Mouse (Mus musculus): Measurements from ENCODE around the gene Chmp5.
"Not testable (repeated sequence)": the region's sequence is repeated elsewhere in the genome, so short reads cannot be mapped to it uniquely, and the experiment has no call there.

Gene Chmp5

GRCm38 (mm10) chr4:40948160-40948708, at the start of gene Chmp5, which contains the start of gene Bag1:
Gene Chmp5 (plus strand): TSS chr4:40948407.
Gene Bag1 (minus strand): TSS chr4:40948294.
- peak; percentile 100 for DNase-seq (ENCODE audit: low read depth, low spot score)

- DNase-seq (ENCODE audit: low read depth, low spot score), result no peak
These were observed 49.6 kb upstream of the Chmp5 start for GRCm38 (mm10) chr4:40898476-40899044.

GRCm38 (mm10) chr4:40899264-40899663, 48.9 kb upstream of the Chmp5 start:
- DNase-seq (ENCODE audit: low read depth, low spot score), result no peak

GRCm38 (mm10) chr4:40900071-40900470, 48.1 kb upstream of the Chmp5 start:
- DNase-seq (ENCODE audit: low read depth, low spot score), result no peak

- DNase-seq (ENCODE audit: low read depth, low spot score), result no peak
These were observed 47.6 kb upstream of the Chmp5 start for GRCm38 (mm10) chr4:40900612-40901011.

- peak; percentile 49 for DNase-seq (ENCODE audit: low read depth, low spot score)
These were observed 41.9 kb upstream of the Chmp5 start for GRCm38 (mm10) chr4:40906298-40906697.

- DNase-seq (ENCODE audit: low read depth, low spot score), result no peak
These were observed 39.8 kb upstream of the Chmp5 start for GRCm38 (mm10) chr4:40908261-40908969.

- DNase-seq (ENCODE audit: low read depth, low spot score), result no peak
These were observed 33.8 kb upstream of the Chmp5 start for GRCm38 (mm10) chr4:40914287-40914867.

GRCm38 (mm10) chr4:40915947-40916346, 32.3 kb upstream of the Chmp5 start:
- no peak for DNase-seq (ENCODE audit: low read depth, low spot score)

- DNase-seq (ENCODE audit: low read depth, low spot score), result no peak
These were observed 31.5 kb upstream of the Chmp5 start for GRCm38 (mm10) chr4:40916592-40917155.

GRCm38 (mm10) chr4:40919785-40920184, 28.4 kb upstream of the Chmp5 start, which contains the start of gene Spink4:
Gene Spink4 (plus strand): TSS chr4:40920052.
- DNase-seq (ENCODE audit: low read depth, low spot score), result no peak

GRCm38 (mm10) chr4:40920576-40920975, 27.6 kb upstream of the Chmp5 start:
- DNase-seq (ENCODE audit: low read depth, low spot score), result peak; percentile 71

- DNase-seq (ENCODE audit: low read depth, low spot score), result no peak
These were observed 26.9 kb upstream of the Chmp5 start for GRCm38 (mm10) chr4:40921288-40921687.

- no peak for DNase-seq (ENCODE audit: low read depth, low spot score)
These were observed 25.0 kb upstream of the Chmp5 start for GRCm38 (mm10) chr4:40923087-40923651.

GRCm38 (mm10) chr4:40925568-40925967, 22.6 kb upstream of the Chmp5 start:
- DNase-seq (ENCODE audit: low read depth, low spot score), result no peak

- DNase-seq (ENCODE audit: low read depth, low spot score), result no peak
These were observed 19.2 kb upstream of the Chmp5 start for GRCm38 (mm10) chr4:40929046-40929445.

GRCm38 (mm10) chr4:40933694-40934093, 14.5 kb upstream of the Chmp5 start:
- DNase-seq (ENCODE audit: low read depth, low spot score), result no peak

GRCm38 (mm10) chr4:40934369-40934768, 13.8 kb upstream of the Chmp5 start:
- DNase-seq (ENCODE audit: low read depth, low spot score), result not testable (repeated sequence)

- peak; percentile 92 for DNase-seq (ENCODE audit: low read depth, low spot score)
These were observed 11.9 kb upstream of the Chmp5 start for GRCm38 (mm10) chr4:40936175-40936839.

GRCm38 (mm10) chr4:40938793-40939192, 9.4 kb upstream of the Chmp5 start:
- no peak for DNase-seq (ENCODE audit: low read depth, low spot score)

- DNase-seq (ENCODE audit: low read depth, low spot score), result no peak
These were observed 4.6 kb upstream of the Chmp5 start for GRCm38 (mm10) chr4:40943651-40944050.
